Mouse (Mus musculus) urinary bladder, postnatal 25 days (tissue): ENCODE measurements around the gene Pomp.

Experiments
- DNase-seq: peaks from one replicate; pipeline ENCODE4 v3.0.0; 2022; ENCODE audit warnings: low spot score

Pomp gene

DNA sequence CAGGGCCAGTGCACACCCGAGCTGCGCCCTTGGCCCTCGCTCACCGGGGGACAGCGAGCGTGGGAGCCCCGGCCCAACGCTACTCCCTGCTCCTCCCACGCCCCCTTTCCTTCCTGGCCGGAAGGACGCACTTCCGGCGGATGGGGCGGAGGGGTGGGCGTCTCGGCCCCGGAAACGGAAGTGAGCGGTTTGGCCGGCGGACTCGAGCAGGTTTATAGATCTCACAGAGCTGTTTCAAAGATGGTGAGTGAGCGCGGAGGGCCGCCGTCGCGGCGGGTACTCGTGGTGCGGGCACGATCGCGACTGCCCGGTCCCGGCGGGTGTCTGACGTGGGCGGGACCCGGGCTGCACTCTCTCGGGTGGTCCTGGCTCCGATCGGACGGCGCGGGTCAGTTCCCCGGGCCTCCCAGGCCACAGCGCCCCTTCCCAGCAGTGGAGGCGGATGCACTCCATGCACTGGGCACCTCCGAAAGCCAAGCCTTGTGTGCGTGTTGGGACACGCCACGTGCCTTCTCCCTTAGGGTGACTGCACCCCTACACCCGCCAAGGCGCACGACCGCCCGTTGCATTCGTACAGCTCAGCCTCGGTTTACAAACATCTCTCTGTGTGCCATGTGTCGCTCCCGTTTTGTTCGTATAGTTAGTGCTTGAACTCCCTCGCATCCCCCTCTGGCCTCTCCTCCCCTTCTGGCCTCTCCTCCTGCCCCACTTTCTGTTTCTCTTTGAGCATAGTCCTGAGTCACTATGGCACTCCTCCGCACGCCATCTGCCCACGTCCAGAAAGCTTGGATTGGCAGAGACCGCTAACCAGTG, at the start of gene Pomp:
Gene Pomp (plus strand): TSS at position 13 of the 813 bp plus-strand sequence.
- DNase-seq, result peak; percentile 87

DNA sequence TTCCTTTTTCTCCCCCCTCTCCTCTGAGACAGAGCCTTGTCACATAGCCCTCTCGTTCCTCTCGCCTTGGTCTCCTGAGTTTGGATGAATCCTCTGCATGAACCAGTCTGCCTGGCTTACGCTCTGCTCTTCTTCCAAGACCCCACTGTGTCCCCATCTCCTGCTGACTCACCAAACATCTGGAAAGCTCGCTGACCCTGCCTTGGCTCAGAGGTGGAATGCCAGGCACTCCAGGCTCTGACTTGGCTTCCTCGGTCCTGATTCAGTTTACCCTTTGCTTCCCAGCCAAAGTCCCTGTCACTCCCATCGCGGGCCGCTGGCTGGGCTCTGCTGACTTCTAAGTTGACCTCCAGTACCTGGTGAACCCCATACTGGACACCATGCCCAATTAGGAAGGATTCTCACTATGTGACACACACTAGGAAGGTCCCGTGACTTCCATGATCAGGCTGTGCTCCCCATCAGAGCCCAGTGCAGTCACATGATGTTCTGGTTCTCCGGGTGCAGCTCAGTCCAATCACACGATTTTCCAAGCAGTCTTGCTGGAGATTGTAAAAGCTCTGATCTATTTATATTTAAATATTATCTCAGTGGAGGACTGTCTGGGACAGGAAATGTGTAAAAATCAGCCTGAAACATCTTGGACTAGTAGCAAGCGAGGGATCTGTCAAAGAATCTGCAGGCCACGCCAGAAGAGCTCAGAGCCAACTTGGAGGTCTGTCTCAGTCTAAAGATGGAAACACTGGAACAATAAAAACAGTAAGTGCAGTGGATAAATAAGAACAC, 47.8 kb upstream of the Pomp start:
- no peak for DNase-seq

DNA sequence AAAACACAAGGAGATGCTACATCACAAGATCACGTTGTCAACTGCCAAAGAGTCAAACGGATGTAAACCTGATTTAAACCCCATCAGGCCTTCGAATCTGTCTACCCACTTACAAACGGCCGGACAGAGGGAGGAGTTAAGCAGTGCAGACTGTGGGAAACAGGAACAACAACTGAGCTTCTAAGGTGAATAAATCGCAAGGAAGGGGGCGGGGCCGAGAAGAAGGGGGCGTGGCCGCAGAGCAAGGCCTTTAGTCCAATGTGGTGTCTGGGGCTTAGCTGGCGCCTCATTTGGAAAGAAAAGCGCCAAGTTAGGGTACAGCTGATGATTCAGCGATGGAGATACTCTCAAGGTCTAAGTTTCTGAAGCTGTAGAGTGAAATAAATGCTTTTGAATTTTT, 45.3 kb upstream of the Pomp start:
- no peak for DNase-seq

DNA sequence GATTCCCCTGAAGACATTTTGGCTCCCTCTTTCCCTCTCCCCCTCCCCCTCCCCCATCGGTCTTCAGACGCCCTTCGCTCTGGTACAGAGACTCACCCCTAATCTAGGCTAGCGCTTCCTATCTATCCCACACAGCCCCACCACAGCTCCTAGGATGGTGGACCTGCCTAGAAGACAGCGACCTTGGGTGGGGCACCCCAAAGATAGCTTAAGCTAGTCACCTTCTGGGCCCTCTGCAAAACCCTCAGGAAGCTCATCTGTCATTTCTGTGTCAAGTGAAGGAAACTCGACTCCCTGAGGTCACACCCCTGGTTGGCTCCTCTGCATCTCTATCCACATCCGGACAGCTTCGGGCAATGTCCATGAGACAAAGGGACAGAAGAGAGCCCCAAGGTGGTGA, 44.7 kb upstream of the Pomp start:
- no peak for DNase-seq

DNA sequence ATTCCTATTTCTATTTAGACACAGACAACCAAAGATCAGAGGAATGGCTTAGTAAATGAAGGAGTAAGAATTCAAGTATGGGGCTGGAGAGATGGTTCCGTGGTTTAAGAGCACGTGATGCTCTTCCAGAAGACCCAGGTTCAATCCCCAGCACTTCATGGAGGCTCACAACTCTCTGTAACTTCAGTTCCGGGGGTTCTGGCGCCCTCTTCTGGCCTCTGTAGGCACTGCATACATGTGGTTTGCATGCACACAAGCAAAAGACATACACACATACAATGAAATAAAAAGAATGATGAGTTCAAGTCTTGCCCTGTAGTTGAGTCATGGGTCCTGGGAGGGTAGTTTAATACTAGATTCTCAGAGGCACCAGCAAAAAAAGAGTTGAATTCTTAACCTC, 43.8 kb upstream of the Pomp start:
- no peak for DNase-seq

DNA sequence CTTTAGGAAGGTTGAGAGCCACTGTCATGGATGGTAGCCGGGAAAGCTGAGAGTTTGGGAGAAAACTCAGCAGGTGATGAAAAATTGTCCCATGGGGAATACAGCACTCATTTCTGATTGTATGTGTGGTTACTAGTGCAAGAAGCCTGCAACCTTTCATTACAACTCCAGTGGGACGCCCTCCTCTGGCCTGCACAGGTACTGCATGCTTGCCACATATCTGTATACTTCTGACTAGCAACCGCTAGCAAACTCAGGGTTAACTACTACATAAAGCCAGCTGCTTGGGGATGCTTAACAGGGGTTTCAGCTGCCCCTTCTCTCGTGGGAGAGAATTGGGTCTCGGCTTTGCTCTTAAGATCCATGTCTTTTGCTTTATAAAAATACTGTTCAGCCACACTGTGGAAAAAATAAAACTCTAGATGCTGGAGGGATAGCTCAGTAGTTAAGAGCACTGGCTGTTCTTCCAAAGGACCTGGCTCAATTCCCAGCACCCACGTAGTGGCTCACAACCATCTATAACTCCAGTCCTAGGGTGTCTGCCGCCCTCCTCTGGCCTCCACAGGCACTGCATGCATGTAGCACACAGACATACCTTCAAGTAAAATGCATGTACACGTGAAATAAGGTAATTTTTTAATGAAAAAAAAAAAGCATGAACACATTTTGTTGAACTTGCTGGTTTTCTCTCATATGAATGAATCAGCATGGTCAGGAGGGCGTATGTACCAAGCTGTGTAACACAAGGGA, 42.3 kb upstream of the Pomp start:
- no peak for DNase-seq

DNA sequence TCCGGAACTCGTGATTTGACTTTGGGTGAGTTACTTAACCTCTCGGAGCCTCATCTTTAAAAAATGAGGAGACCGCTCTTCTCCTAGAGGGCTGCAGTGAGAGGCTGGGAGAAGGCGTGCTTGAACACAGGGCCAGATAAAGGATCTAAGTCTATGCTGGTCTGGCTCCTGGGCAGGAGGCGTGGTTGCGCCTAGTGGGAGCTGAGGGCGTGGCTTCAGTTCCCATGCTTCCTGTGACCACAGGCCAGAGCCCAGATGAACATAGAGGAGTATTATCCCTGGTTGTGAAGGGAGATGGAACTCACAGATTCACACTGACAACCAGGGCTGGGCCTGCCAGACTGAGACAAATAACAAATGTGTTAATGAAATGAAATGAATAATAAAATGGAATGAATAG, 41.4 kb upstream of the Pomp start:
- DNase-seq, result no peak

DNA sequence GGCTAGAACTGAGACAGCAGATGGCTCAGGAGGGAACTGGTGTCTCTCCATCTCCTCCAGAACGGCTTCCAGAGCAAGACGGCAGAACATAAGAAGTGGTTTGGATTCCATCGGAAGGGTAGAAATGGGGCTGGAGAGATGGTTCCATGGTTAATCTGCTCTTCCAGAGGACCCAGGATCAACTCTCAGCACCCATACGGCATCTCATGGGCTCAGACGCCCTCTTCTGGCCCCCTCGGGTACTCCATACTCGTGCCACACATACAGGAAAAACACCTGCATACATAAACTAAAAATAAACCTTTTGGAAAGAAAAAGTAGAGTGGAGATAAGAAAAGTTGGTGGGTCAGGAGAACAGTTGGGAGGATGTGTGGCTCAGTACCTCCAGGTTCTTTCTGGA, 40.4 kb upstream of the Pomp start:
- DNase-seq, result no peak

DNA sequence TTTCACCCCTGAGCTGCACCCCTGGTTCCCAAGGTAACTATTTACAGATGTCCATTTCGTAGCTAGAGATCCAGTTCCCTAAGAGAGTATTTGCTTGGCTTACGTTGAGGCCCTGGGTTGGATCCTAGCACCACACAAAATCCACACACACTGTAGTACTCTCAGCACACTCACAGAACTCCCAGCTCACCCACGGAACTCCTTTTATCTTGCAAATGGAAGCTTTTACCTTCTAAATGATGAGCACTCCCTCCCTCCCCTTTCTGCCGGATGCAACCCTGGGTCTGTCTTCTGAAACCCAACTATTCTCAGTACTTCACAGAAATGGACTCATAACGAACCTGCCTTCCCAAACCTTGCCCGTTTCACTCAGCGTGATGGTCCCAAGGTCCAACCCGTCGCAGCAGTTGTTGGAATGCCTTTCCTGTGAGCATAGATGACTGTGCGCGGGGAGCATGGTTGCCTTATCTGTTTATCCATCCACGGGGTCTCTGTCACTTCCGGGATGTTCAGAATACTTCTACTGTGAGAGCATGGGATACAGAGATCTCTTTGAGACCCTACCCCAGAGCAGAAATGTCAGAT, 36.1 kb upstream of the Pomp start:
- DNase-seq, result no peak

DNA sequence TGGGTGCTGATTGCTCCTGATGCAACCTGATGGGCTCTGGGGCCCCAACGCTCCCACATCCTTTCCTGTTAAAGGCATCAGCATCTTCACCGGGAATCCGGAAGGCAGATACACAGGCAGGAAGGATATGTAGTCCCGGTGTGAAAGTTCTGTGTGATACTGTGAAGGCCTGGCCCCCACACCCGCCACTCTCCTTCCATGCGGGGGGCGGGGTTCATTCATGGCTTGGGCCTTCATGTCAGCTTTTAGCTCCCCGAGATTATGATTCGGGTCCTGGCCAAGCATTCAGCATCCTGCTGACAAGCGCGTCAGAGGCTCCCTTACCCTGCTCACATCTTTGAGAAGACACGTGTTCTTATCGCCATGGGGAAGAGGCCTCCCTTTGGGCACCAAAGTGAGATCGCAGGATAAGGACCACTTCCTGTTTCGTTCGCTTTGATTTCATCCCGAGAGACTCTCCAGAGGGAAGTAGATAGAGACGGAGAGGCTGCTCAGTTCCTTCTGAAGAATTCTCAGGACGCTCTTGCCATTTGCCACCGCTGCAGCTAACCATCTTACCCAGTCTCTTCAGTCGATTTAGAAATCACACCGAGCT, 34.8 kb upstream of the Pomp start:
- DNase-seq, result no peak

DNA sequence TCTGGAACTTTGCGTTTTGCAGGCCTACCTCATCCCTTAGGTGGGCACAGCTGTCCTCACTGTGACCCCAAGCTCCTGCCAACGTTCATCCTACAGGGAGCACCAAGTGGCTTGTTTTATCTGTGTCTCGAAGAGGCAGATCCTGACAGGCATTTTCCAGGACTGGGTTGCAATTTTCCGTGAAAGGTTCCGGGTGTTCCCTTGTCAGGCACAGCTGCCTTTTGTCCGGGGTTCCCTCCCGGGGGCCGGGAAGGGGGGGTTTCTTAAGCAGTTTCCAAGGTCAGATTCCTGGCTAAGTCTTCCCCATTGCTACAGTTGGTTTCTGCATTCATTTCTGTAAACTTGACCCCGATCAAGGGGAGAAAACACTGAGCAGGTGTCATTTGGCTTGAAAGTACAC, 34.2 kb upstream of the Pomp start:
- no peak for DNase-seq

DNA sequence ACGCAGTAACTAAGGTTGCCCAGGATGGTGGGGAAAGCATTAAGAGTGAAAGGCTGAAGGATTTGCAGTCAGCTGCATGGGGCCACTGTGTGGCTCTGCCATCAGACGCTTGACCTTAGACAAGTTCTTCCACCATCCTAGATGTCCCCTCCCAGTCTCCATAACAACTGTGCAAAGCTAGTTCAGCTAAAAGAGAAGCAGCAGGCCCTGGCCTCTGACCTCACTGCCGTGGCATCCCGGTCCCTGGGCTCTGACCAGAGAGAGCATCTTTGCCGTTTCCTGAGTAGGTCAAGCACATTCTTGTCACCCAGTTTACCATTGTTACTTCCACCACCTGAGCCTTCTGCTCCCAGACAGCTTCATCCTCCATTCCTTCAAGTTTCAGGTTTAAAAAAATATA, 33.7 kb upstream of the Pomp start:
- no peak for DNase-seq

DNA sequence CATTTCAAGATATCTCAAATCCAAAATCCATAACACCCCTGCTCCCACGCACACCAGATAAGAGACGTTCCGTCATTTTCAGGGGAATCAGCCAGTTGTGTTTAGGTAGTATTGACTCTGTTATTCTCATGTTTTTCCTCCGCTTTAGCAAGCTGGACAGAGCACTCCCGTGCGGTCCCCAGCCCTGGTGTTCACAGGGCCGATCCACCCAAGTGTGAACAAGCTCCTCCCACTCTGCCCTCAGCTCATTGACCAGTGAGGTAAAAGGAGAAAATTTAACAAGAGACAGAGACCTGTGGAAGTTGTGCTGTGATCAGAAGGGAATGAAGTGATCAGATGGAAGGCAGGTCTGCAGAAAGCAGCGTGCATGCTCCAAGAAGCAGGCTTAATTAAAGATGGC, 31.4 kb upstream of the Pomp start:
- no peak for DNase-seq

DNA sequence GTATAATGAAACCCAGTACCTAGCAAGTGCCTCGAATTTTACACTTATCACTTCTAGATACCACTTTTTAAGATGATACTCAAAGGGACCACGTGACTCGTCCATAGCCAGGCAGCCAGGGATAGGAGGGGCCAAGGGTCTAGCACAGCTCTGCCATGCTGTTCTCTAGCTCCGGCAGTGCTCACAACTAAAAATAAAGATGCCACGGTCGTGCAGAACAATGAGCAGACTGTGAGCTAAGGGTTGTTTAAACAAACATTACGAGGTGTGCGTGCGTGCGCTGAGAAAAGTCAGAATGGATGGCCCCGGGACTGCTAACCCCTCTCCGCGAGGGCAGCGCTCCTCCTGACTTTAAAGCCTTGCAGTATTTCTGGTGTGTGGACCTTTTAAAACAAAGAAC, 27.4 kb upstream of the Pomp start:
- DNase-seq, result no peak

DNA sequence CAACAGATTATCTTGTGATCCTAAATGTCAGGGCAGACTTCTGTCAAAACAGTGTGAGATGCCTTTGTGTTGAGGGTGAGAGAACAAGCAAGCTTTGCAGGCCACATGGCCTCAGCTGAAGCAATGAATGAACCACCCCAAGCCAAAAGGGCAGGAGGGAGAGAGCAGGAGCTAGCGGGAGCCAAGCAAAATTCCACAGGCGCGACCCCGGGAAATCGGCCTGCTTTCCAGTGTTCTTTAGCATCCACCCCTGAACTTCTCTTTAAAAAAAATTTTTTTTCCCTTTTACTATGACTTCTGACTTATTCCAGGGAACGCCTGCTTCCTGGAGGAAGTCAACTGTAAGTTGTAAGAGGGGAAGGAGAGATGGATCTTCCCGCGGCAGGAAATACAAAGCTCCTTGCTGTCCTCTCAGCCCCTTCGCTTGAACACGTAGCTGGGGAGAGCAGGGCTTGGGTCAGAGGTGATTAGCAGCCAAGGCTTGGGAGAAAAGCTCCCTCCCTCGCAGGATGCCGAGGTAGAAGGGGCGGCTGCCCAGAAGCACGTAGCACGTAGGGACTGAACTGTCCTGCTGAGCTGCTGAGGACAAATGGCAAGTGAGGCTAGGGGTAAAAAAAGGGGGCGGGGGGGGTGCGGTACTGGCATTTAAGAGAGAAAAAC, 25.3 kb upstream of the Pomp start:
- no peak for DNase-seq

DNA sequence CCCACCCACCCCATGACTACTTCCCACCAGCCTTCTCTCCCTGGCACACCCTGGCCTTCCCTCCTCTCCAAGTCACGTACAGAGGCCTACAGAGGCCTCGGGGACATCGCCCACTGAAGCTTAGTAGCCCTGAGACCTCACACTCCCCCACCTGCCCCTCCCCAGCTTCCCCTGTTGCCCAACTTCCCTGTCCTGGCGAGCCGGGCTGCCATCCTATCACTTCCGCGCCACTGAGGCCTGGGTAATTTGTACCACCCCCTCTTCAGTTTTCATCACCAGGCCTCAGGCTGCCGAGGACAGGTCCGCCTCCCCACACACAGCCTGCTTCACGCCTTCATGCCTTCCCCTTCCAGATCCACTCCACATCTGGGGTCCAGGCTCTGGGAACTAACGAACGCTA, 20.8 kb upstream of the Pomp start:
- DNase-seq, result no peak

DNA sequence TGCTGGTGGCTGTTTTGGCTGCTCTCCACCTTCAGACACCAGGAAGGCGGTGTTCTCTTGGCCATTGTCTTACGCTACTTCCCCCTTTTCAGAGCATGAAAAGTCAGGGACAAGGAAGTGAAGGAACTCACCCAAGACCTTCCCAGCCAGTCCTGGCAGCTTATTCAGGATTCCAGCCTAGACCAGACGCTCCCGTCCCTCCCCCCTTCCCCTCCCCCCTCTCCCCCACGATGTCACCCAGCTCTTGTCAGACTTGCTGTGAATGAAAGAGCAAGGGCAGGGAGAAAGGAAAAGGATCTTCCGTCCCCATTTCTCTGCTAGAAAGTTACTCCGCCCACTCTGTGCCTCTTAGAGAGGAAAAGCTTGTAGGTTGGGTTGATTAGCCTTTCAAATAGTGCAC, 16.9 kb upstream of the Pomp start:
- DNase-seq, result no peak

DNA sequence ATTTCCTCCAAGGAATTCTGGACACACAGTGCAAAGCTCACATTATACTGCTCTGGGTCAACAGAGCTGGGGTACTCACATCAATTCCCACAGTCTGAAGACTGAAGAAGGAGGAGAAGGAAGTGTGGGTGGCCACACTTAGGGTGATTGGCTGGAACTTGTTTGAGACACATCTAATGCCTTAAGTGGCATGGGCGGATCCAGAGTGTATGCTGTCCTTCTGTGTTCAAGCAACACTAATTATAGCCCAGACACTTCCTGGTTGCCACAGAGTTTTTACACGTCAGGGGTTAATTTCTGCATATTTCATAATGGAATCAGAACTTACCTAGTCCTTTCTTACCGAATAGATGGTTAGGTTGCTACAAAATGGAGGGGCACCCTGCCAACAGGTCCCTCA, 14.9 kb upstream of the Pomp start:
- no peak for DNase-seq

DNA sequence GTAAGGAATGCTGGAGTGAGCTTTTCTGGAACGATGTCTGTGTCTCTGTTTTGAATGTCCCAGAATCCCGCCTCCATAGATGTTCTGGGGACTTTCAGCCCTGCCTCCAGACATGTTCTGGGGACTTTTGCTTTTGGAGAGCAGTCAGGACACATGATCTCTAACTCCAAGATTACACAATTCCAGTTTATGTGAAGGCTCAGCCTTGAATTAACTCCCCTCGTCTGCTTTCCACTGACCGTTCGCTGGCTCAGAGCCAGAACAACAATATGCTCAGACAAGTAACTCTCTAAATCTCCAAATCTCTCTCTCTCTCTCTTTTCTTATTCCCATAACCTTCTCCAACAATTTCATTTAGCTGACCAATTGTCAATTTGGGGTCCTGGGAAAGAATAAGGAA, 12.9 kb upstream of the Pomp start:
- DNase-seq, result no peak

DNA sequence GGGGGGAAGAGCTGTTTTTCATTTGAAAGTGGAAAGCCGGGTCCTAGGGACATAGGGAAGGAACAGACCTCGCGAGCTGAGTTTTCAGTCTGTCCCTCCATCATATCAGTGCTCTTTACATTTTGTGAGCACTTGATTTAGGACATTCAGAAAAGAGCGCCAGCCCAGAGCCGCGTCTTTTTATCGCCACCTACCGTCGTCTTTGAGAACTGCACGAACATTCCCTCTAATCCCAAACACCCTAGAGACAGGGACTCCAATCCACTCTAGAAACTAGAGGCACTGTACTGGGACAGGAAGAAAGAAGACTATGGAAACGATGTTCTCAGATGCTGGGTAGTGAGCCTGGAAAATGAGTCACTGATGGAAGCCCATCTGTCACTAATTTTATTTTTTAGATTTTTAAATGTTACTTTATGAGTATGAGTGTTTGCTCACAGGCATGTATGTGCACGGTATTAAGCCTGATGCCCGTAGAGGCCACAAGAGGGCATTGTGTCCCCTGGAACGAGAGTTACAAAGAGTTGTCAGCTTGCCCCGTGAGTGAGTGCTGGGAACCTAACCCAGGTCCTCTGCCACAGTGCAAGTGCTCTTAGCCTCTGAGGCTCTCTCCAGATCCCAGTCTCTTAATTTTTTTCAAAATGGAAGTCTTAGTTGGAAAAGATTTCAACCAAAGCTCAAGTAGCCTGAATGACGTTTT, 11.9 kb upstream of the Pomp start:
- peak; percentile 59 for DNase-seq

DNA sequence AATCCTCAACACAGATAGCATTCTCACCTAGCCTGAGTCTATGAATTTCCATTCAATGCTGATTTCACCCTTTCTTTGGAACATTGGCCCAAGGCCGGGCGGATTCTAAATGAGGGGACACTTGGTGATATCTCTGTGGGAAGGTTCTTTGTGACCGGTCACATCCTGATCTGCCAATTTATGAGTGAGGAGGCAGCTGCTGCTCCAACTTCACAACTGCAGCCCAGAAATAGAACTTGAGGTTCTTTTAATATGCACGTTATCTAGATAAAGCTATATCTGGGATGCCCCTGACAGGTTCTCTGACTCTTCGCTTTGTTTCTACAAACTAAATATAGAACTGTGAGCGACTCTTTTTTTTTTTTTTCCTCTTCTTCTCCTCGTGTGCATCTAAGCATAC, 10.1 kb upstream of the Pomp start:
- DNase-seq, result no peak
